Mouse (Mus musculus): ENCODE measurements around the gene Coa7. TPM values are rescaled to one million over a fixed set of nuclear protein-coding genes. Genes with fewer than 3 reads are reported as not detected.

Coa7 gene
- polyA plus RNA-seq, 1 experiment, result 10.0 TPM

GRCm38 (mm10) chr4:108327071-108327579 lies 815 bp upstream of the Coa7 start:
- H3K4me3 ChIP-seq (ENCODE audit: control insufficient read depth, insufficient read depth, low read length), result no peak overlapping the region
- peaks cover 5% of the 10 kb centered on the region for H3K4me1 ChIP-seq (replicated peaks; ENCODE audit: control insufficient read depth, insufficient read depth, low read length)
- TF ChIP-seq POLR2A (IDR thresholded peaks at IDR 0.05; ENCODE audit: control insufficient read depth, extremely low read depth, insufficient read depth, low read length, poor library complexity), result no peak
- no peak for TF ChIP-seq CTCF (IDR thresholded peaks at IDR 0.05; ENCODE audit: borderline replicate concordance, control insufficient read depth, extremely low read depth, insufficient read depth, low read length, poor library complexity)
- H3K27ac ChIP-seq (ENCODE audit: control insufficient read depth, insufficient read depth, low read length), result no peak overlapping the region
- no peaks in the 10 kb centered on the region for H3K36me3 ChIP-seq (ENCODE audit: control insufficient read depth, insufficient read depth, low read length)
- DNase-seq, result no peak
- no peaks in the 10 kb centered on the region for H3K27me3 ChIP-seq (ENCODE audit: control insufficient read depth, insufficient read depth, low read length)
- 34% methylated on average over 6 of the region's 6 CpGs for WGBS

GRCm38 (mm10) chr4:108329840-108330239 lies 1.9 kb downstream of the Coa7 start:
- no peak overlapping the region for H3K4me3 ChIP-seq (ENCODE audit: control insufficient read depth, insufficient read depth, low read length)
- WGBS, result 98% methylated on average over 6 of the region's 6 CpGs
- no peaks in the 10 kb centered on the region for H3K4me1 ChIP-seq (replicated peaks; ENCODE audit: control insufficient read depth, insufficient read depth, low read length)
- H3K27me3 ChIP-seq (ENCODE audit: control insufficient read depth, insufficient read depth, low read length), result no peaks in the 10 kb centered on the region
- no peak for DNase-seq
- no peak overlapping the region for H3K27ac ChIP-seq (ENCODE audit: control insufficient read depth, insufficient read depth, low read length)
- TF ChIP-seq POLR2A (IDR thresholded peaks at IDR 0.05; ENCODE audit: control insufficient read depth, extremely low read depth, insufficient read depth, low read length, poor library complexity), result no peak
- no peak for TF ChIP-seq CTCF (IDR thresholded peaks at IDR 0.05; ENCODE audit: borderline replicate concordance, control insufficient read depth, extremely low read depth, insufficient read depth, low read length, poor library complexity)
- H3K36me3 ChIP-seq (ENCODE audit: control insufficient read depth, insufficient read depth, low read length), result no peaks in the 10 kb centered on the region; the same call in none of the 2 replicates

- Histone ChIP-seq H3K27me3 (ENCODE audit: control insufficient read depth, insufficient read depth, low read length) (no peaks in the 10 kb centered on the region), H3K4me3 (ENCODE audit: control insufficient read depth, insufficient read depth, low read length) (no peak overlapping the region), H3K4me1 (replicated peaks; ENCODE audit: control insufficient read depth, insufficient read depth, low read length) (no peaks in the 10 kb centered on the region), H3K36me3 (ENCODE audit: control insufficient read depth, insufficient read depth, low read length) (peaks cover 4% of the 10 kb centered on the region), H3K27ac (ENCODE audit: control insufficient read depth, insufficient read depth, low read length) (no peak overlapping the region)
- WGBS, result 97% methylated on average over 9 of the region's 9 CpGs
- TF ChIP-seq POLR2A (IDR thresholded peaks at IDR 0.05; ENCODE audit: control insufficient read depth, extremely low read depth, insufficient read depth, low read length, poor library complexity), result no peak
- TF ChIP-seq CTCF (IDR thresholded peaks at IDR 0.05; ENCODE audit: borderline replicate concordance, control insufficient read depth, extremely low read depth, insufficient read depth, low read length, poor library complexity), result no peak
- DNase-seq, result no peak
Observed at GRCm38 (mm10) chr4:108332041-108332440, 4.1 kb downstream of the Coa7 start.

GRCm38 (mm10) chr4:108335413-108335812 lies 7.5 kb downstream of the Coa7 start:
- Histone ChIP-seq H3K27me3 (ENCODE audit: control insufficient read depth, insufficient read depth, low read length) (no peaks in the 10 kb centered on the region), H3K4me1 (replicated peaks; ENCODE audit: control insufficient read depth, insufficient read depth, low read length) (no peaks in the 10 kb centered on the region), H3K27ac (ENCODE audit: control insufficient read depth, insufficient read depth, low read length) (no peak overlapping the region), H3K36me3 (ENCODE audit: control insufficient read depth, insufficient read depth, low read length) (peaks cover 15% of the 10 kb centered on the region), H3K4me3 (ENCODE audit: control insufficient read depth, insufficient read depth, low read length) (no peak overlapping the region)
- 99% methylated on average over 6 of the region's 6 CpGs for WGBS
- DNase-seq, result no peak
- no peak for TF ChIP-seq CTCF (IDR thresholded peaks at IDR 0.05; ENCODE audit: borderline replicate concordance, control insufficient read depth, extremely low read depth, insufficient read depth, low read length, poor library complexity)
- TF ChIP-seq POLR2A (IDR thresholded peaks at IDR 0.05; ENCODE audit: control insufficient read depth, extremely low read depth, insufficient read depth, low read length, poor library complexity), result no peak

GRCm38 (mm10) chr4:108336765-108337164 lies 8.8 kb downstream of the Coa7 start:
- Histone ChIP-seq H3K4me3 (ENCODE audit: control insufficient read depth, insufficient read depth, low read length) (no peak overlapping the region), H3K27ac (ENCODE audit: control insufficient read depth, insufficient read depth, low read length) (no peak overlapping the region), H3K27me3 (ENCODE audit: control insufficient read depth, insufficient read depth, low read length) (no peaks in the 10 kb centered on the region), H3K4me1 (replicated peaks; ENCODE audit: control insufficient read depth, insufficient read depth, low read length) (no peaks in the 10 kb centered on the region), H3K36me3 (ENCODE audit: control insufficient read depth, insufficient read depth, low read length) (peaks cover 15% of the 10 kb centered on the region)
- no peak for TF ChIP-seq POLR2A (IDR thresholded peaks at IDR 0.05; ENCODE audit: control insufficient read depth, extremely low read depth, insufficient read depth, low read length, poor library complexity)
- TF ChIP-seq CTCF (IDR thresholded peaks at IDR 0.05; ENCODE audit: borderline replicate concordance, control insufficient read depth, extremely low read depth, insufficient read depth, low read length, poor library complexity), result no peak
- DNase-seq, result no peak
- 91% methylated on average over 2 of the region's 2 CpGs for WGBS

GRCm38 (mm10) chr4:108337817-108338216 lies 9.9 kb downstream of the Coa7 start:
- TF ChIP-seq CTCF (IDR thresholded peaks at IDR 0.05; ENCODE audit: borderline replicate concordance, control insufficient read depth, extremely low read depth, insufficient read depth, low read length, poor library complexity), result no peak
- no peak for TF ChIP-seq POLR2A (IDR thresholded peaks at IDR 0.05; ENCODE audit: control insufficient read depth, extremely low read depth, insufficient read depth, low read length, poor library complexity)
- WGBS, result 91% methylated on average over 3 of the region's 3 CpGs

GRCm38 (mm10) chr4:108338321-108338733 lies 10.4 kb downstream of the Coa7 start:
- no peaks in the 10 kb centered on the region for H3K27me3 ChIP-seq (ENCODE audit: control insufficient read depth, insufficient read depth, low read length)
- no peak overlapping the region for H3K4me3 ChIP-seq (ENCODE audit: control insufficient read depth, insufficient read depth, low read length)
- H3K27ac ChIP-seq (ENCODE audit: control insufficient read depth, insufficient read depth, low read length), result no peak overlapping the region
- no peaks in the 10 kb centered on the region for H3K4me1 ChIP-seq (replicated peaks; ENCODE audit: control insufficient read depth, insufficient read depth, low read length)
- no peak for TF ChIP-seq POLR2A (IDR thresholded peaks at IDR 0.05; ENCODE audit: control insufficient read depth, extremely low read depth, insufficient read depth, low read length, poor library complexity)
- TF ChIP-seq CTCF (IDR thresholded peaks at IDR 0.05; ENCODE audit: borderline replicate concordance, control insufficient read depth, extremely low read depth, insufficient read depth, low read length, poor library complexity), result no peak
- H3K36me3 ChIP-seq (ENCODE audit: control insufficient read depth, insufficient read depth, low read length), result peaks cover 15% of the 10 kb centered on the region
- DNase-seq, result no peak
- 95% methylated on average over 9 of the region's 9 CpGs for WGBS

More at GRCm38 (mm10) chr4:108337817-108338216, 9.9 kb downstream of the Coa7 start:
- no peaks in the 10 kb centered on the region for H3K27me3 ChIP-seq (ENCODE audit: control insufficient read depth, insufficient read depth, low read length)
- H3K4me3 ChIP-seq (ENCODE audit: control insufficient read depth, insufficient read depth, low read length), result no peak overlapping the region
- H3K36me3 ChIP-seq (ENCODE audit: control insufficient read depth, insufficient read depth, low read length), result peaks cover 15% of the 10 kb centered on the region
- no peak overlapping the region for H3K27ac ChIP-seq (ENCODE audit: control insufficient read depth, insufficient read depth, low read length)
- no peak for DNase-seq
- H3K4me1 ChIP-seq (replicated peaks; ENCODE audit: control insufficient read depth, insufficient read depth, low read length), result no peaks in the 10 kb centered on the region

Data from thymus, adult 2 months (tissue).